Mouse (Mus musculus): ENCODE data around the gene Prpsap1. TPM values are rescaled to one million over a fixed set of nuclear protein-coding genes. Genes with fewer than 3 reads are reported as not detected.
"Not testable (repeated sequence)": the region's sequence is repeated elsewhere in the genome, so short reads cannot be mapped to it uniquely, and the experiment has no call there.

Gene Prpsap1
- polyA plus RNA-seq, 1 experiment from 2014 or later: 187 TPM

GRCm38 (mm10) chr11:116429862-116430613 is 64.0 kb downstream of the Prpsap1 start:
- H3K4me3 ChIP-seq (replicated peaks): no peak overlapping the region
- H3K9me3 ChIP-seq: no peaks in the 10 kb centered on the region
- no peaks in the 10 kb centered on the region for H3K27me3 ChIP-seq
- H3K4me1 ChIP-seq (replicated peaks): peaks cover 11% of the 10 kb centered on the region
- ATAC-seq: no peak
- 86% methylated on average over 9 of the region's 9 CpGs for WGBS
- no peak overlapping the region for H3K9ac ChIP-seq (replicated peaks)
- no peak overlapping the region for H3K4me2 ChIP-seq (replicated peaks)
- no peak overlapping the region for H3K27ac ChIP-seq
- no peaks in the 10 kb centered on the region for H3K36me3 ChIP-seq

GRCm38 (mm10) chr11:116428872-116429859 is 64.8 kb downstream of the Prpsap1 start:
- 62% methylated on average over 13 of the region's 13 CpGs for WGBS
- no peaks in the 10 kb centered on the region for H3K27me3 ChIP-seq
- ATAC-seq: no peak
- H3K4me1 ChIP-seq (replicated peaks): peaks cover 10% of the 10 kb centered on the region; the same call in 1 of the 2 replicates
- H3K4me2 ChIP-seq (replicated peaks): no peak overlapping the region
- no peak overlapping the region for H3K27ac ChIP-seq
- no peak overlapping the region for H3K4me3 ChIP-seq (replicated peaks)
- H3K9me3 ChIP-seq: no peaks in the 10 kb centered on the region
- H3K36me3 ChIP-seq: no peaks in the 10 kb centered on the region
- H3K9ac ChIP-seq (replicated peaks): no peak overlapping the region

GRCm38 (mm10) chr11:116426852-116427575 is 67.0 kb downstream of the Prpsap1 start:
- no peak overlapping the region for H3K4me3 ChIP-seq (replicated peaks)
- H3K9ac ChIP-seq (replicated peaks): no peak overlapping the region
- H3K27me3 ChIP-seq: no peaks in the 10 kb centered on the region
- H3K27ac ChIP-seq: no peak overlapping the region
- ATAC-seq: no peak
- no peaks in the 10 kb centered on the region for H3K36me3 ChIP-seq
- H3K9me3 ChIP-seq: no peaks in the 10 kb centered on the region
- peaks cover 10% of the 10 kb centered on the region; the same call in 1 of the 2 replicates for H3K4me1 ChIP-seq (replicated peaks)
- H3K4me2 ChIP-seq (replicated peaks): no peak overlapping the region
- WGBS: 79% methylated on average over 6 of the region's 6 CpGs

GRCm38 (mm10) chr11:116426328-116426727 is 67.7 kb downstream of the Prpsap1 start:
- H3K4me2 ChIP-seq (replicated peaks); H3K27ac ChIP-seq; H3K9ac ChIP-seq (replicated peaks); H3K4me3 ChIP-seq (replicated peaks); ATAC-seq; H3K9me3 ChIP-seq; H3K36me3 ChIP-seq; H3K27me3 ChIP-seq; H3K4me1 ChIP-seq (replicated peaks): not testable (repeated sequence)
- WGBS: 87% methylated on average over 11 of the region's 11 CpGs

- Histone ChIP-seq H3K9me3 (no peaks in the 10 kb centered on the region), H3K27me3 (no peaks in the 10 kb centered on the region), H3K4me2 (replicated peaks) (no peak overlapping the region), H3K4me1 (replicated peaks) (no peaks in the 10 kb centered on the region), H3K9ac (replicated peaks) (no peak overlapping the region), H3K27ac (no peak overlapping the region), H3K36me3 (no peaks in the 10 kb centered on the region), H3K4me3 (replicated peaks) (no peak overlapping the region)
- 54% methylated on average over 8 of the region's 8 CpGs for WGBS
- ATAC-seq: no peak
Observed at GRCm38 (mm10) chr11:116424621-116425407, 69.2 kb downstream of the Prpsap1 start.

GRCm38 (mm10) chr11:116423782-116424620 is 70.0 kb downstream of the Prpsap1 start:
- H3K4me1 ChIP-seq (replicated peaks): no peaks in the 10 kb centered on the region
- no peak overlapping the region for H3K4me2 ChIP-seq (replicated peaks)
- H3K4me3 ChIP-seq (replicated peaks): no peak overlapping the region
- no peaks in the 10 kb centered on the region for H3K36me3 ChIP-seq
- H3K9me3 ChIP-seq: no peaks in the 10 kb centered on the region
- no peak overlapping the region for H3K9ac ChIP-seq (replicated peaks)
- no peak for ATAC-seq
- WGBS: 82% methylated on average over 10 of the region's 10 CpGs
- H3K27me3 ChIP-seq: no peaks in the 10 kb centered on the region
- H3K27ac ChIP-seq: no peak overlapping the region

- H3K27ac ChIP-seq: no peak overlapping the region
- H3K27me3 ChIP-seq: no peaks in the 10 kb centered on the region
- H3K36me3 ChIP-seq: no peaks in the 10 kb centered on the region
- no peak for ATAC-seq
- 85% methylated on average over 6 of the region's 6 CpGs for WGBS
- 0 out of 2 replicates have a peak, but pooled peaks cover under 1% of the 10 kb centered on the region for H3K4me1 ChIP-seq (replicated peaks)
- H3K4me3 ChIP-seq (replicated peaks): no peak overlapping the region
- no peaks in the 10 kb centered on the region for H3K9me3 ChIP-seq
- H3K4me2 ChIP-seq (replicated peaks): no peak overlapping the region
- H3K9ac ChIP-seq (replicated peaks): no peak overlapping the region
Observed at GRCm38 (mm10) chr11:116423214-116423613, 70.8 kb downstream of the Prpsap1 start.

GRCm38 (mm10) chr11:116422562-116422961 is 71.4 kb downstream of the Prpsap1 start:
- Histone ChIP-seq H3K27me3 (no peaks in the 10 kb centered on the region), H3K4me3 (replicated peaks) (no peak overlapping the region), H3K36me3 (no peaks in the 10 kb centered on the region), H3K4me2 (replicated peaks) (no peak overlapping the region), H3K4me1 (replicated peaks) (0 out of 2 replicates have a peak, but pooled peaks cover 2% of the 10 kb centered on the region), H3K9ac (replicated peaks) (no peak overlapping the region), H3K27ac (no peak overlapping the region), H3K9me3 (no peaks in the 10 kb centered on the region)
- 81% methylated on average over 2 of the region's 2 CpGs for WGBS
- no peak for ATAC-seq

GRCm38 (mm10) chr11:116421102-116421501 is 72.9 kb downstream of the Prpsap1 start:
- H3K4me2 ChIP-seq (replicated peaks): no peak overlapping the region
- no peaks in the 10 kb centered on the region for H3K9me3 ChIP-seq
- 80% methylated on average over 6 of the region's 6 CpGs for WGBS
- no peak for ATAC-seq
- H3K36me3 ChIP-seq: no peaks in the 10 kb centered on the region
- H3K4me1 ChIP-seq (replicated peaks): 0 out of 2 replicates have a peak, but pooled peaks cover 2% of the 10 kb centered on the region
- H3K27ac ChIP-seq: no peak overlapping the region
- H3K4me3 ChIP-seq (replicated peaks): no peak overlapping the region
- H3K9ac ChIP-seq (replicated peaks): no peak overlapping the region
- no peaks in the 10 kb centered on the region for H3K27me3 ChIP-seq

All from midbrain, embryonic 13.5 days (tissue).